Mouse (Mus musculus) gastrocnemius, postnatal 36 days (tissue): Measurements from ENCODE around the gene Bbx. TPM values are rescaled to one million over a fixed set of nuclear protein-coding genes. Genes with fewer than 3 reads are reported as not detected.

Source experiments
- DNase-seq, 2 experiments: peaks; one replicate each; pipeline ENCODE4 v3.0.0; 2022
- intact Hi-C: fragments of 180-260 bp; cut with DNase I; formaldehyde crosslinking; loops from one replicate; pipeline ENCODE4 v1.15.1; 2025
- total RNA-seq, 2 experiments: library from RNA; stranded (reverse); gene quantifications; 2 replicates each; pipeline ENCODE4 v1.2.3; 2021

Bbx gene
- total RNA-seq, 2 experiments from 2014 or later, result 6.6 to 6.8 TPM

- DNase-seq, result no peak
- intact Hi-C loops, result no loop called here
These were observed 29.3 kb downstream of the Bbx start for GRCm38 (mm10) chr16:50402851-50403250.

DNA sequence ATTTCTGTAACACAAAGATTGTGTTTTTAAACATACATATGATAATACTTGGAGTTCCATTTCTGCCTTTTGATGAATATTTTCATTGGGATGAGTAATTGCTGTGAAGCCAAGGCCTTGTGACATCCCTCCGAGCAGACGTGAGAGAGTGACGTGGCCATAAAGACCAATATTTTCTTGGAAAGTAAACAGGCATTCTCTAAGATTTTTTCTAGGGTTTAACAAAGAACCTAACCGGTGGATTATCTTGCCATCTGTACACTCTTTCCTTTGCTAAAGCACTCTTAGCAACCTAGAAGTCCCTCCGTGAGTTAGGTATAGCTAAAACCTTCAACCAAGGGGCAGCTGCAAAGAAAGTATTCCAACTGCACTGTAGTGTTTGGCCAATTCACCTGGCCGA, 32.4 kb downstream of the Bbx start:
- intact Hi-C loops, result no loop called here
- DNase-seq, result no peak

DNA sequence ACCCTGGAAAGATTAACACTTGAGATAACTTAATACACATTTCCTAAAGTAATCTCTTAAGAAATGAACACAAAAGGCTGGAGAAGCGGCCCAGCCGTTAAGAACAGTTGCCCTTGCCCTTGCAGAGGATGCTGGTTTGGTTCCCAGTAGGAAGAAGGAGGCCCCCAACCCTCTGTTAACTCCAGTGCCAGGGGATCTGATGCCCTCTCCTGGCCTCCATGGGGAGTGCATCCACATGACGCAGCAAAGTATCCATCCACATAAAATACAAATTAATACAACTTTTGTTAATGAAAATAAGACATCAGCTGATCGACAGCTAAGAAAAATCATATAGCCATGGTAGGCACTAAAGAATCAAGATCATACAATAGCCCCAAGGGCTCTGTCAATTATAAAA, 33.6 kb downstream of the Bbx start:
- no peak for DNase-seq
- intact Hi-C loops, result no loop called here

- no peak for DNase-seq
- intact Hi-C loops, result no loop called here
These were observed 36.1 kb downstream of the Bbx start for GRCm38 (mm10) chr16:50395928-50396612.

DNA sequence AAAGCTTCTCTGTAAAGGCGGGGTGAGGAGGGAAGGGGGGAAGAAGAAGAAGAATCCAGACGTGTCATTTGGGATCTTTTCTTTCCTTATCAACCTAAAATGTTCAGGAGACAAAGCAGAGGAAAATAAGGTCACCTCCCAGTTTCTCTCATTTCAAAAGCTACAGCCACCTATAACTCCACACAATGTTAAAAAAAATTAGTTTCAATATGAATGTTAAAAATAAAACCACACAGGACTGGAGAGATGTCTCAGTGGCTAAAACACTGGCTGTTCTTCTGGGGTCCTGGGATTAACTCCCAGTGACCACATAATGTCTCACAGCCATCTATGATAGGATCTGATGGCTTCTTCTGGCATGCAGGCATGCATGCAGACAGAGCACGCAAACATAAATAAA, 43.7 kb downstream of the Bbx start:
- DNase-seq, result no peak
- intact Hi-C loops, result no loop called here

DNA sequence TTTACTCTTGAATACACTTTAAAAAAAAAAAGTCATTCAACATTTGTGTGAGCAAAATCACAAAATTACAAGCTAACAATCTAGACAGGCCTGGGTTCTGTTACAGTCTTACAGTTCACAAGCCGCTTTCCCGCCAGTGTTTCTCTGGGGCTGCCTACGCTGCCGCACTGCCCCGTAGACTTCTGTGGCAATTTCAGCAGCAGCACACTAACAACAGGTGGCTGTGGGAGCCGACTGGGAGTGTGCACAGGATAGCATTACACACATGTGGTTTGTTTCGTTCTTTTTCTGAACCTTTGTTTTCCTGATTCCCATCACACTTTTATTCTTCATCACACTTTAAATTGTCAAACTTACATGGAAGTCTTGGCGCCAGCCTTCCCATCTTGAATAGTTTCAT, 48.6 kb downstream of the Bbx start:
- DNase-seq, result no peak
- intact Hi-C loops, result loop anchor here (5.0 kb wide), 1 partner anchor 369 kb away; no protein-coding TSS in a partner anchor

DNA sequence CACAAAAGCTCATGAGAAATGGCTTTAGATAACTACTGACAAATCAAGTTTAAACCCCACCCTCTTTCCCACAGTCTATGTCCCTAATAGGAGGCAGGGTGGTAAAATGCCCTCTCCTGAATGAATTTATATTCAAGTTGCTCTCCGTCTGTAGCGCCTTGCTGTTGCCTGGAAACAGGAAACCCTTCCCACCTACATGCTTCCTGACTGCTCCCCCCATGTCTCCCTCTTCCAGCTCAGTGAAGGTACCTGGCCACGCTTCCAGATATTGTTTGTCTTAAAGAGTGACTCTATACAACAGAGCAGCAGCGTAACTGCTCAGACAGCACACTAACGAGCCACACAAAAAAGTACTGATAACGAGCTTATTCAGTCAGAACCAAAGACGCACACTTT, 50.8 kb downstream of the Bbx start:
- intact Hi-C loops, result loop anchor here (5.0 kb wide), 1 partner anchor 371 kb away; no protein-coding TSS in a partner anchor
- DNase-seq, result no peak

- intact Hi-C loops, result loop anchor here (5.0 kb wide), 1 partner anchor 371 kb away; no protein-coding TSS in a partner anchor
- peak in 1 of 2 experiments; percentile 22 for DNase-seq
These were observed 51.4 kb downstream of the Bbx start for GRCm38 (mm10) chr16:50380682-50381350.

DNA sequence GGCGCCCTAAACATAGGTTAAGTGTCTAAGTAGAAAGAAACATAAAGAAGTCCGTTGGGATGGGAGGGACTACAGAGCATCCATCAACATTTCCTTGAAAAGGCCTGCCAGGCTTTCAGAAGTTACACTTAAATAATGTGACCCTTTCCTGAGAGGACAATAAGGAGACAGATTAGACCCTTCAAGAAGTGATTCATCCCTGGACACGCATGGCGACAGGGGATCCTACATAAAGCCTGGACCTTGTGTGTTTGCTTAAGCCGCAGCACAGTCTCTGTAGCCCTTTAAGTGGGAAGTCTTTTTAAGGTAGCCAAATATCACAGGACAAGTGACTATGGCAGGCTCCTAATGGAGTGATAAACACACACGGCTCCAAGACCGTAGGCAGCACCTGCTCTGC, 52.0 kb downstream of the Bbx start:
- DNase-seq, result no peak
- intact Hi-C loops, result loop anchor here (5.0 kb wide), 1 partner anchor 372 kb away; no protein-coding TSS in a partner anchor

- peak in 1 of 2 experiments; percentile 23 for DNase-seq
- intact Hi-C loops, result loop anchor here (5.0 to 10.0 kb wide), 2 partner anchors 150 to 363 kb away; no protein-coding TSS in a partner anchor
These were observed 57.6 kb downstream of the Bbx start for GRCm38 (mm10) chr16:50374611-50375010.

GRCm38 (mm10) chr16:50373685-50374084, 58.5 kb downstream of the Bbx start:
- intact Hi-C loops, result loop anchor here (5.0 to 10.0 kb wide), 2 partner anchors 151 to 364 kb away; no protein-coding TSS in a partner anchor
- no peak for DNase-seq

- no peak for DNase-seq
- intact Hi-C loops, result loop anchor here (5.0 to 10.0 kb wide), 2 partner anchors 152 to 365 kb away; no protein-coding TSS in a partner anchor
These were observed 59.6 kb downstream of the Bbx start for GRCm38 (mm10) chr16:50372543-50372942.

GRCm38 (mm10) chr16:50371460-50371859, 60.7 kb downstream of the Bbx start:
- intact Hi-C loops, result loop anchor here (5.0 to 10.0 kb wide), 2 partner anchors 153 to 366 kb away; no protein-coding TSS in a partner anchor
- DNase-seq, result no peak

DNA sequence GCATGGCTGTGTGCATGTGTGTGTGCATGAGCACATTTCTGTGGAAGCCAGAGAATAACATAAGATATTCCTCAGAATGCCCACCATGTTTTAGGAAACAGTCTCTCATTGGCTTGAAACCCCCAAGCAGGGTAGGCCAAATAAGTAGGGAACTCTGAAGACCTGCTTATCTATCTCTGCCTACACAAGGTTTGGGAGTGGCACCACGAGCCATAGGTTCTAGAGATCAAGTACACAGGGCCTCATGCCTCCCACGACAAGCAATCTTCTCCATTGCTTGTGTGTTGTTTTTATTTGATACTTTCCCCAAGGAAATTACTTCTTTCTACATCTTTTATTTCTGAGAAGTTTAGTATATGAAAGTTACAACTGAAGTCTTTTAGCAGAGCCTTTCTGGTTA, 61.8 kb downstream of the Bbx start:
- no peak for DNase-seq
- intact Hi-C loops, result loop anchor here (5.0 to 10.0 kb wide), 2 partner anchors 154 to 367 kb away; no protein-coding TSS in a partner anchor

DNA sequence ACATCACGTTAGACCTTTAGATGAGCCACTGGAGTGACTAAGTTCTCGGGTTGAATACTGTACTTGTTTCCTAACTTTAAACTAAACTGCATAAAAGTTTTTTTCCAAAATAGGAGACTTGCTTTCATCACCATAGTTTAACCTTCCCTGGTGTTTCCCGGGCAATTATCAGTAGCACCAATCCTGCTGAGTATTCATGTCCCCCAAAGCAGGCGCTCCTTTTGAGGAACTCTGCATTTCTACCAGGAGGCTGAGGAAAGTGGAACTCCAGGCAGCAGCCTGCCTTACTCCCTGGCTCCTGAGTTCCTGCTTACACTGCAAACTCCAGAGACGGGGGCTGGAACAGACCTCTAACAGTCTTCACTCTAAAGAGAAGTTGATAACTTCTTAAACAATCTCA, 65.6 kb downstream of the Bbx start:
- DNase-seq, result no peak
- intact Hi-C loops, result no loop called here

GRCm38 (mm10) chr16:50364189-50365059, 67.8 kb downstream of the Bbx start:
- DNase-seq, result no peak
- intact Hi-C loops, result no loop called here

DNA sequence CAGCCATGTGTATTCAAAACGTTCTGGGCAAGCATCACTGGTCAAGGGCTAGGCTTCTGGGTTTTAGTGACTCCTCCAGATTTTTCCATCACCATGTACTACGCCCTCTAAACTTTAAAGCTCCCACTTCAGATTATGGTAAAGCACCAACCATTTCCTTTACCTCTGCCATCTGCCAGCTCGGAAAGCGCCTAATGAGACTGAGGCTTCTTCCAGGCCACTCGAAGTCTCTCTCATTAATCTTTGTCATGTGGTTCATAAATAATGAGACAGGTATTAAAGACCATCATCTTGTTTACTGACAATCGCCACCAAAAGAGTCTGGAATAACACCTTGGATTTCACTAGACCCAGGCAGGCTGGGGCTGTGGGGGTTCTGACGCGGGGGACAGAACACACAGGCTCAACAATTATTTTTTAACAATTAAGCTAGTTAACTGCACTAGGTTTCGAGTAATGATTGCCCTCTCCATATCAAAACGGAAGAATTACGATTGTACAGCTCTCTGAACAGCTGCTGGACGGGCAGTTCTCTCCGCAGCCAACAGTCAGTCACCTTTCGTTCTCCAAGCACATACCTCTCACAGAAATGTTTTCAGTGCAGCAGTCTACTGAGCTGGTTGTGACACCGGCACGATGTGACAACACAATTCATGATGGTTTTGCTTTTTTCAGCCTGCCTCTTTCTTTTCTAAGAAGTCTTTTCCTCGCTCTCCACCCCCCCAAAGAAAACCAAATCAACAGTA, 68.6 kb downstream of the Bbx start:
- no peak for DNase-seq
- intact Hi-C loops, result no loop called here

- no peak for DNase-seq
These were observed 71.6 kb downstream of the Bbx start for GRCm38 (mm10) chr16:50360631-50361030.

DNA sequence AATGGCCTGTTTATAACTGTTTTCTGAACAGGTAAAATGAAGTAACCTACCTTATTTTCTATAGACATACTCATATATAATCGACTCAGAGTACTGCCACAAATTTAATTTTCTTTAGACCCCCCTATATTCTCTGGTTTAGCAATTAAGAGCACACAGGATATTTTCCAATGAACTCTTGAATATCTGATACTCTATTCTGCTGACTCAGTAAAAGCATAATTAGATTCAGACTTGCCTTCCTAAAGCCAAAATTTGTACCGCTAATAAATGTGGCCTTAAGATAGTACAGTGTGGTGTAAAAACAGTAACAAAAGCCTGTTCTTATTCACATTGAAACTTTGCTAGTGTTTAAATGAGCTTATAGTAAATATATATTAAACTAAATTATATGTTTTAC, 102.5 kb downstream of the Bbx start:
- no peak for DNase-seq
- intact Hi-C loops, result no loop called here

More at GRCm38 (mm10) chr16:50360631-50361030, 71.6 kb downstream of the Bbx start:
- intact Hi-C loops, result no loop called here

DNA sequence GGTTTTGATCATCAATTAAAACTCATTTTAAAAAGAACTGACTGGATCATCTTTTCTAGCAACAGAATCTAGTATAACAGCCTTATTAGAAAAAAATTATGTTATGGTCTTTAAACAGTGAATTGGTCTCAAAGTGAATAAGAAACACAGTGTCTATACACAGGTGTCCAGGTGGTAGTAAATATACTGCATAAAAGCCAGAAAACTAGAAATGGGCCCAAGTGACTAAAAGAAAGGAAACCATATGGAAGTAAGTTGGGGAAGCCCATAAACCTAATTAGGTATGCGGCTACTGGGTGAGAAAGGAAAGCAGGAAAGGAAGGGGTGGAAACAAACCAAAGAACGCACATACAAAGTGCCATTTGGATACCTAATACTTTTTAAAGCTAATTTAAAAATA, 107.4 kb downstream of the Bbx start:
- DNase-seq, result no peak
- intact Hi-C loops, result no loop called here
